Mouse (Mus musculus) hematopoietic stem cell, adult 5-6 weeks (primary cell): ENCODE measurements at regions not wholly inside any gene's neighbourhood (a gene's known extent, or its start where the extent isn't known, plus 50 kb on each side); places are given as distances from the start of the nearest gene placed in this dataset.

Experiments
- ATAC-seq, 2 experiments: fragments of 125-278 bp in 1 of 2; replicated peaks in 1 of 2; 2 replicates each; pipeline ENCODE4 v1.8.0; 2016 to 2017; ENCODE audit warnings: inconsistent platforms in 2 of 2, mild to moderate bottlenecking in 2 of 2, moderate number of reproducible peaks in 2 of 2, low read depth in 1 of 2, moderate TSS enrichment in 1 of 2; ENCODE audit not compliant: low FRiP score in 2 of 2, poor library complexity in 2 of 2, severe bottlenecking in 2 of 2, insufficient read depth in 1 of 2, low TSS enrichment in 1 of 2

DNA sequence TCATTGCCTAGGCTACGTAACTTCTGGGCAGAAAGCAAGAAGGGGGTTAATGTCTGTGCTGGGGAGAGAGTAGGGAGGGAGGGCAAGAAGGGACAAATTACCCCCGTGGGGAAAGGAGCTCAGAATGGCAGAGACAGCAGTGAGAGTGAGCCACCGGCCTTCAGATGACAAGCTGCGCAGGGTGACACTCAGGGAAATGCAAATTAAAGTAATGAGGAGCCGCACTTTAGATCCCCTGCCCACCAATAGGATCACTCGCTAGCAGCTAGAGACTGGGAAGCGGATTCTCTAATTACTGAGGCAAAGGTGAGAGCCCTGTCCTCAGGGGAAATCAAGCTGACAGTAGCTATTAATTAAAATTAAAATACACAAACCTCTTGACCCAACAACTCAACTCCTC is 202.5 kb downstream of the Arhgef10l start:
- no peak for ATAC-seq

DNA sequence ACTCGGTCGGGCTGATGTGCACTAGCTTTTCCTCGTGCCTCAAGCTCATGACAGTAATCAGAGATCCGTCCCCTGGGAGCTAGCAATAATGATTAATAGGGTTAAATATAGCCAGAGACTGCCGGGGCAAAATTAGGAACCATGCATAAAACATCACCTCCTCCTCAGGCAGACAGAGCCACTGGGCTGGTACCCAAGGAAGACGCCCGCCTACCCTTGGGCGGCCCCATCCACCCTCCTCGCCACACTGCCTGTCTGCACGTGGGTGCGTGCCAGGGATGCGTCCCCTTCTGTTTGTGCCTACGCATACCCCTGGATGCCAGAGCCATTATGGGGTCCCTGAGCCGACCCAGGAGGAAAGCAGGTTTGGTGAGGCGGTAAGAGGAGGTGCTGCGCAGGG is 204.5 kb downstream of the Arhgef10l start:
- no peak for ATAC-seq

DNA sequence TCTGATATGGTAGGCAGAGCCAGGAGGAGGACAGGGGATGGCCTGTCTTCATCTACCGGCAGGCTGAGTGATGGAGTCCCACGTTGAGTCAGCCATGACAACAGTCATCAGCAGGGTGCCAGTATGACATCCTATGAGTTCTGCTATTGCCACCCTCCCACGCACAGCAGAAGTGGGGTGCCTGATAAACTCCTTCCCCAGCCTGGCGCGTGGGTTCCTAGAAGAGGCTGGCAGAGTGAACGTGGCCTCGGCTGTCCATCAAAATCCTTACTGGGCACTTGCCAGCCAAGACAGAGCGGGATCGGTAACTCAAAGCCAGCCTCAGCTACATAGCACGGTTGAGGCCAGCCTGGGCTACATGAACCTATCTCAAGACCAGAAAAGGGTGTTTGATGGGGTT is 202.5 kb upstream of the Igsf21 start:
- ATAC-seq = no peak

DNA sequence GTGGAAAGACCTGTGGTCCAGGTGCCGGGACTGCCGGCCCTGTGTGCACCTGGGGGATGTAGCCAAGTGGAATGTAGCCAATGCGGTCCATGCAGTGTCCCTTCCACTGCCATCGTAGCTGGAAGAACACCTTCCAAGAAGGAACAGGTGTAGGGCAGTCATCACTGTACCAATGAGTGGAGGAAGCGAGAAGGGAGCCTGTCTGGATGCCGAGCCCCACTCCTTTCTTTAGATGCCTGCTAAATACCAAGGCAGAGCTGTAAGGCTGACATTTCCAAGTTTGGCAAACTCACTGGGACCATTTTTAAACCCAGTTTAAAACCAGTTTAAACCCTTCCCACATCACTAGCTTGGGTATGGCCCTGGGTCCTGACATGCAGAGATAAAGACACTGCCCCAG is 199.9 kb upstream of the Igsf21 start:
- ATAC-seq = no peak

DNA sequence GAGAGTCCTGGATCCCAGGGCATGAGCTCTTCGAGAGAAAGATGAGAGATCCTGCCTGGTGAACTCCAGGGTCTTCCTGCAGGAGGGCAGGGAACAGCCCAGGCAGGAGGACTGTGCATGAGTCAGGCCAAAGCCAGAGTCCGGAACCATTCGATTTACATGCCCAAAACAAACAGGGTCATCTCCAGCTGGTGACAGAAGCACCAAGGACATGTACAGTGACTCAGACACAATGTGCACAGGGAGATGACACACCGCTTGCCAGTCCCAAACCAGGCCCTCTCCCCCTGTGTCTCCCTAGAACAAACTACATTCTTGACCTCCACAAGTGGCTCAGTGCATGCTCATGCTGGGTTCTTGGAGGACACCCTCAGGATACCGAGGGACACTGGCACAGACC is 199.3 kb upstream of the Igsf21 start:
- no peak for ATAC-seq

DNA sequence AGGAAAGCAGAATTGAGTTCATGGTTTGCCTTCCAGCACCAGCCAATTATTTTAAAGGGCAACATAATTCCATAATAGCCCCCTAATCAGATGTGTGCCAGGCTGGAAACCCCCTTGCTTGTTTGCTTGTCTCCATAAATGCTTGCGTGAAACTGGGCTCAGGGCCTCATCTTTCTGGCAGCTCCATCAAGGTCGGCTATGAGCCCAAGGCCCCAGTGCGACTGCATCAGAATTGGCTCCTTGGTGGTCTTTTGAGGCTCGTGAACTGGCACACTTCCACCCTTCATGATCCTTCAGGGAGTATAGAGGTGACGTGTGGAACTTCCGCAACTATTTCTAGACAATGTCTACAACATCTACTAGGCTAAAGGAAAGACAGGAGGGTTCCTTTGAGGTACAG is 196.6 kb upstream of the Igsf21 start:
- no peak for ATAC-seq

DNA sequence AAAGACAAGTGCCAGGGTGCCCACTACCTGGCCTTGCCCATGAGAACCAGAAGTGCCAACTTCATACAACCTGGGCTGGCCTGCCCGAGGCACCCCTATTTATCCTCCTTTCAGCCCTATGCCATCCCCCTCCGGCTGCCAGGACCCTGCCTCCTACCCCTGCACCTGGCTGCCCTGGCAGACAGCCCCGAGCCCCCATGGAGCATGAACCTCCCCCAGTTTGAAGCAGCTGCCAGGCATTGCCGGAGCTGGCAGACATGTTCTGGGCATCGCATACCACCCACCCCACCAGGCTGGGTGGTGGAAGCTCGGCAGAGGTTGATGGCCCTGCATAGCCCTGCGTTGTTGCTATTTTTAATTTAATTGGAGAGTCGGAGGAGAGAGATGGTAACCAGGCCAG is 195.2 kb upstream of the Igsf21 start:
- no peak for ATAC-seq

DNA sequence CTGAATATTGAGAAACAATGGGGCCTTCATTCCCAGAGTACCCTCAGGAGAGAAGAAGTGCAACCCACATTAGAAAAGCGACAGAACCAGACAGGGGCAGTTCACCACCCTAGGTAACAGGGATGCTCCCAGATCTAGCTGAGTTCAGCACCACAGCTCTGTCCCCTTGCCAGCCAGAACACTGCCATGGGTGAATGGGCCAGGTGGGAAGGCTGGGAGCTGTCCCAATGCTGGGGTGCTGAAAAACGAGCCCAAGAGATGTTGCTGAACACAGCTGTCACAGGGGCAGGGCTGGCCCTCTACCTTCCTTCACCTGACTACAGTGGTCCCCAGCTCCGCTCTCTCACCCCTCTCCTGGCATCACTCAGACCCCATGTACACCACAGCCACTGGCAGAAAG is 193.3 kb upstream of the Igsf21 start:
- ATAC-seq = no peak

DNA sequence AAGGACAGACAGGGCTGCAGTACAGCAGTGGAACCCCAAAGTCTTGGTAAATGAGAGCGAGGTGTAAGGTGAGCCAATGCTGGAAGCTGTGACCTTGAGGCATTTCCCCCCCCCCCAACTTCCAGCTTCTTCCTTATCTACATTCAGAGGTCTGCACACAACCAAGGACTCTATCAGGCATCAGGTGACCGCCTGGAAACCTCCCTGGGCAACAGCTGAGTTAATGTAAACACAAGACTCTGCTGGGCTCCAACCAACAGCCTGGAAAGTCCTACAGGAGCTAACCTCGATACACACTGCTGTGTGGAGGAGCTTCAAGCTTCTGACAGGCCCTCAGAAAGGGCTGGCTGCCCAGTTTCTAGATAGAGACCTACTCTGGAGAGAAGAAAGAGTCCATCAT is 189.4 kb upstream of the Igsf21 start:
- ATAC-seq = no peak

DNA sequence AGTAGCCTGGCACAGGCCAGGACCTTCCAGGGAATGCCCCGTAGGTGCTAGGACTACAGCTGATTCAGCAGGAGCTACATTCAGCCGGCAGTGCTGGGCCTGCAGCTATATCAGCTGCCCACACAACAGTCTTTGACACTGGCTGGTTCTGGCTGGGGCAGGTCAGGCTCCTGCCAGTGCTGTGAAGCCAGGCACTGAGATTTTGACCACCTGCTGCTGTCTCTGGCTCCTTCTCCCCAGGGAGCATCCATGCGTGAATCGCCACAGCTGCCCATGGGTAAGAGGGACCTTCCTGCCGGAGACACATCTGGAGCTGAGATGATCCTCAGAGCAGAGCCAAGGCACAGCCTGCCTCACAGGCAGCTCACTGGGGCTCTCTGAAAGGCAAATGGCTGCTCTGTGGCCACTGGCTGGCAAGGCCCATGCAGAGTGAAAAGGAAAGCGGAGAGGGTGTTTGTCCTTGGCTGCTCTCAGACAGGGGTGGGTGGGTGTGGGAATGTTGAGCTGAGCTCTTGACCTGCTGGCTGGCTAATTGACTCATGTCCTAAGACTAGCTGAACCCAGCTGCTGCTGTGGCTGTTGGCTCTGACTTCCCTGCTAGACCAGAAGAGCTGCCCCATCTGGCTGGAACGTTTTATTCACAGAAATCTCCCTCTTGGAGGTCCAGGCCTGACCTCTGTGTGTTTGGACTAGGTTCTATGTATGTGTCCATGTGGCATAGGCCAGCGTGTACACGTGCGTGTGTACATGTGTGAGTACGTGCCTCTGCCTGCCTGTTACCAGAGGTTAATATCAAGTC is 187.4 kb upstream of the Igsf21 start:
- ATAC-seq = no peak

DNA sequence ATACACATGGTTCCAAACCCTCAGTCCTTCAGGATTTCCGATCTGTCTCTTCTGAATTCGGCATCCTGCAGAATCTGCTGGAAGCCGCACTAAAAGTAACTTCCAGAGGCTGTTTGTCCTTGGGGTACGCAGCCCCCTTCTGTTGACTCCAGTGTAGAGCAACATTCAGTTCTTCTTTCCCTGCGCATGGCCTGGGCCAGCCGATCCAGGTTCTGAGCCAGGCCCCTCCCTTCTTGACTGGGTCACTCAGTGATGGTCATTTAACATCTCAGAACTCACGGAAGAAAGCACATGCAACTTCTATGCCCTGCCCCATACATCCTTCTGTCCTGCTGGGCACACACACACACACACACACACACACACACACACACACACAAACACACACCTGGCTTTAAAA is 185.5 kb upstream of the Igsf21 start:
- ATAC-seq = no peak

DNA sequence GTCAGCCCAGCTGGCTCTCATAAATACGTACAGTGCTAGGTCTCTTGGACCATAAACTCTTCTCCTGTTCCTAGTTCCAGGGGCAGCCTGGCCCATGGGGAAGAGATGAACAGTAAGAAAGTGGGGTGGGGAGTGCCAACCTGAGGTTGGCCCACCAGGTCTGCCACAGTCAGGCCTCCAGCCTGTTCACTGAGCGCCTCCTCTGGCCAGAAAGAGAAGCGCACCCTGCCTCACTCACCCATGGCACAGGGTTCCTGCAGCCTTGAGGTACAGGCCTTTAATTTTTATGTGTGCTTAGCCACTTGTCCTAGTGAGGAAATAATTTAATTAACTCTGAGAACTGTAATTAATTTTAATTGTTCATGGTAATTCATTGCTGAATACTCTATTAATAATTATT is 180.5 kb upstream of the Igsf21 start:
- ATAC-seq = no peak

DNA sequence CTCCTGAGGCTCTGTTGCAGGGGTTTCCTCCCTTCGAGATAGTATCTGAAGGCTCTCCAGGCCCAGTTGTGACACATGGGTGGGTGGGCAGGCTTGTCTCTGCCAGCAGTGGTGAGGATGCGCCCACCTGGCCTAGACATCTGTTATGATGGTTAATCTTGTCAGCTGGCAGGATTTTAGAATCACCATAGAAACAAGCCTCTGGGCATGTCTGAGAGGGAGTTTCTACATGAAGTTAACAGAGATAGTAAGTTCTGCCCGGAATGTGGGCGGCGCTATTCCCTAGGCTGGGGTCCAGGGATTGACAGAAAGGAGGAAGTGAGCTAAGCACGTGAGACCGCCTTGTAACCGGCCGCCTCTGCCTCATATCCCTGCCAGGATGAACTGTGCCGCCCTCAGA is 177.2 kb upstream of the Igsf21 start:
- no peak for ATAC-seq

DNA sequence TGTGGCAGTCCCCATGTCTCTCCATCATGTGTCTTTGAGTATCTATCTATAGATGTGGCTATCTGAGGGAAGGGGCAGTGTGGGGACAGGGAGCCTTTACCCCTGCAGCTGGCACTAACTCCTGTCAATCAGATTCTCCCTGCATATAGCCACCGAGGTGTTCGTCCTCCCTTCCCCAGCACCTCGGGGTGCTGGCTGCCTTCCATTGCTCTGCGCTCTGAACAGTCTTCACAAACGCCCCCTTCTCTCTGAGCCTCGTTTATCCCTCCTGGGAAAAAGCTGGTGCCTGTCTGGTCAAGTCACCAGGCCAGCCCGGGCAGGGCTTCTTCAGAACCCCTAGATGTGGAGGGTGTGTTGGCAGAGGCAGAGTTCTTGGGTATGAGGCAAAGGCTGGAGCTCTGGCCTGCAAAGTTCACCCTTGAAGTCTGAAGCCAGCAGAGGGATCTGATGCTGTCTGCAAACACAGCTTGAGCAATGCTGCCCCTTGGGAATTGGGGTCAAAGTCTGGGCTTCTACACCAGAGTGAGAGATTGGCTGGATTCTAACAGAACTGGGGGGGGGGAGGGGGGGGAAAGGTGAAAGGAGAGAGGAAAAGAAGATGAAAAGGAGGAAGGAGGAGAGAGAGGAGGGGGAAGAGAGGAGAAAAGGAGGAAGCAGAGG is 175.5 kb upstream of the Igsf21 start:
- ATAC-seq = no peak

DNA sequence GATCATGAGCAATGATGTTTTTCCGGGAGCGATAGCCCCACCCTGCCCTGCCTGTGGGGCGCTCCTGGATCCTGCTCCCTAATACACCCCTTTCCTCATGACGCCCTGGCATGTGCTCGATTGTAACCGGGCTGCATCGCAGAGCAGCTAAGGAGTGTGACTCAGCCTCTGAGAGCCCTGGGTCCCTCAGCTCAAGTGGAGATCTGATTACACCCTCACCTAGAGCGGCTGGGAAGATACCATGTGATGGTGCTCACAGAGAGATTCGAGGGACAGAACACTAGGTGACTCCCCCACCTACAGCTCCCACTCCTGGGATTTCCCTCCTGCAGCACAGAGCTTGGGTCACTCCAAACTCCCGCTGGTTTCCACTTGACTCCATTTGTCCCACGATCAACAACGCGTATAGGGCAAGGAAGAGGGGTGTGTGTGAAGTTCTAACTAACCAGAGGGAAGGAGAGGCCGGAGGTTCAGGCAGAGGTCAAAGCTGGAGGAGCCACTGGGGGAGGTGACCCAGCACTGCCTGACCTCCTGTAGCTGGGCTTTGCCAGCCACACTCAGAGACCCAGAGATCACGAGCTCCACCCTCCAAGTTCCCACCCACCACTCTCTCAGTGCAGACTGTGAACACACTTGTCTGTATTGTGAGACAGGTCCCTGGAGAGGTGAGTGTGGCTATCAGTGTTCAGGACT is 173.3 kb upstream of the Igsf21 start:
- ATAC-seq = no peak

DNA sequence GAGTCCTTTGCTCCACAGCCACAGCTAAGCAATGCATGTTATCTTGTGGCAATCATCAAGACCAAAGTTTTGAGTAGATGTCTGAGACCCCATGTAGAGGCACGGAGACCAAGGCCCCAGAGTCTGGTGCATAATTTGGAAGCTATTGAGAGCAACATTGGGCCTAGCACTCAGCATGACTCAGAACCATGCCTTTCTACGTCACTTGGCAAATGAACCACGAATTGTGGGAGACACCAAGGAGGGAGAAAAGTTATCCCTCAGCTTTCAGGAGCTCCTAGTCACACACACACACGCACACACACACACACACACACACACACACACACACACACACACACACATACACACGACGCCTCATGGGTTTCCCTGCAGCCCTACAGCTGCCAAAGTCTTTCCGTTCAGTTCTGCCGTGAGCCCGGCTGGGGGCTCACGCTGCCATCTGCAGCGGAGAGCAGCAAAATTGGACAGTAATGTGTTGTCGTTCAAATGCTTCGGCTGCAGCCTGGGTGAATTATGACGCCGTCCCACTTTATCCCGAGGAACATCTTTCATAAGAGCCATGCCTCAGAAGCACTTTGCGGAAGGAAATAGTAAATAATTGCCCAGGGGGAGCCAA is 165.8 kb upstream of the Igsf21 start:
- no peak for ATAC-seq

DNA sequence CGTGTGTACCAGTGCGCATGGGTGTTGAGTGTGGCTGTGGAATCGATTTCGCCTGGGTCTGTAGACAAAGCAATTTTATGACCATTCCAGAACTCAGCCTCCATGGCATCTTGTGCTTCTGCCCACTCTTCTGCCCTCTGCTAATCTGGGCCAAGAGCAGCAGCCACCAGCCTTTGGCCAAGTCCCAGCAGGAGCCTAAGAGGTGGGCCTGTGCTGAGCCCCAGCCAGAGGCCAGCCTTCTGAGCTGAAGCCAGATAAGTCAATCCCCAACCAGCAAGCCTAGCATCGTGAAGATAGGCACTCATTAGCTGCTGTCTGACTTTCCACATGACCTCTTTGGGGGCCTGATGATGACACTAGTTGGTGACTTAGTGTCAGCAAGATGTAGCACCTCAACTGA is 161.9 kb upstream of the Igsf21 start:
- no peak for ATAC-seq

DNA sequence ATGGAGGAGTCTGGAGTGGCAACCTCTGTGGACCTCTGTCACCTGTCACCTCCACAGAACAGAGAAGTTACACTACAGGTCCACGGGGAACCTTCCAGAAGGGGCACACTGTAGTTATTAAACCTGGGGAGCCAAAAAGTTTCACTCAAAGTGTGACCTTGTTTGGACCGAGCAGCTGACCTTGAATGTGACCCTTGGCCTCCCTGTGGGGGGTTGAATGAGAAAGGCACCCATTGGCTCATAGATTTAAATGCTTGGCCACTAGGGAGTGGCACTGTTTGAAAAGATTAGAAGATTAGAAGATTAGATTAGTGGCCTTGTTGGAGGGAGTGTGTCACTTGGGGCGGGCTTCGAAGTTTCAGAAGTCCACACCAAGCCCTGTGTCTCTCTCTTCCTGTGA is 160.3 kb upstream of the Igsf21 start:
- no peak for ATAC-seq
